Mouse (Mus musculus) G1E (cell line): ENCODE measurements around the gene Cnn2.

ENCODE experiments used
- CTCF ChIP-seq: IDR thresholded peaks from 2 replicates; pipeline ENCODE4 v1.5.1; 2012; ENCODE audit warnings: low read depth, low read length, inconsistent platforms, mixed read lengths
- GATA1 ChIP-seq: IDR thresholded peaks from 2 replicates; pipeline ENCODE4 v1.6.1; 2012; ENCODE audit warnings: borderline replicate concordance, low read length, inconsistent platforms, mixed read lengths

- TF ChIP-seq CTCF, result no peak
- no peak for TF ChIP-seq GATA1
Observed at GRCm38 (mm10) chr10:79997819-79998218, 9.4 kb downstream of the Cnn2 start.
